Mouse (Mus musculus) naive thymus-derived CD4-positive, alpha-beta T cell, adult 5 months (primary cell): ENCODE results near the gene Rab1b. TPM values are rescaled to one million over a fixed set of nuclear protein-coding genes. Genes with fewer than 3 reads are reported as not detected.

ENCODE experiments used
- polyA plus RNA-seq: library from polyadenylated mRNA; unstranded; fragments of 100-300 nt; shearing (Covaris generic); gene quantifications from one replicate; pipeline ENCODE4 v1.2.1, GENCODE M21; 2017

Rab1b gene
- polyA plus RNA-seq = 120 TPM

DNA sequence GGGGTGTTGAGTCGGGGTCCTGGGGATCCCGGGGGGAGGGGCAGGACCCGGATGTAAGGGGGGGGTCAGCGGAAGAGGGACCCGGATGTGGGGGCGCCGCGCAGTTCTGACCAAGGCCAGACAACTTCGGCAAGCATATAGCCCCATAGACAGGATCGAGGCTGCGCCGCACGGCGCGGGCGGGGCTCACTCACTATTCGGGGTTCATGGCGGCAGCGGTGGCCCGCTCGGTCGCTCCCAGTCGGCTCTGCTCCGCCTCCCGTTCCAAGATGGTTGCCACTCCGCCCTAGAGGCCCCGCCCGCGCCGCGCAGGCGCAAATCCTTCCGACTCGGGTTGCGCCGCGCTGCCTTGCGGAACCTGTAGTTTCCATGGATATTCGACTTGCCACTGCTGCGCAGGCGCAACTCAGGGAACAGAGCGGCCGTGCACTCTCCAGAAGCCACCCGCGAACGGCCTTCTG, at the start of gene Rab1b:
Gene Rab1b, minus strand, starts transcription at position 342 of the 461 bp plus-strand sequence.

DNA sequence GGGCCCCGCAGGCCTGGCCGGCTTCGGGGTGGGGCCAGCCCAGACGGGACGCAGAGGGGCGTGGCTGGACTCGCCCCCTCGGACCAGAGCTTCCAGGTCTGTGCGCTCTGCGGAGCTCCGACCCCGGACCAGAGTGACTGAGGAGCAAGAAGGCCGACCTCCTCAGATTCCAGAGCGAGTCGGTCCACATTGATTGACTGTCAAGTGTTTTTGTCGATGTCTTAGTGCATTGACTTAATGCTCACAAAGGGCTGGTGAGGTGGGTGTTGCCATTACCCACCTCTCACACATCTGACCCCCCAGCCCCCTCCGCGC, 11.5 kb upstream of the Rab1b start, which contains the start of gene Klc2:
Gene Klc2, minus strand, starts transcription at position 177 of the 315 bp plus-strand sequence.

DNA sequence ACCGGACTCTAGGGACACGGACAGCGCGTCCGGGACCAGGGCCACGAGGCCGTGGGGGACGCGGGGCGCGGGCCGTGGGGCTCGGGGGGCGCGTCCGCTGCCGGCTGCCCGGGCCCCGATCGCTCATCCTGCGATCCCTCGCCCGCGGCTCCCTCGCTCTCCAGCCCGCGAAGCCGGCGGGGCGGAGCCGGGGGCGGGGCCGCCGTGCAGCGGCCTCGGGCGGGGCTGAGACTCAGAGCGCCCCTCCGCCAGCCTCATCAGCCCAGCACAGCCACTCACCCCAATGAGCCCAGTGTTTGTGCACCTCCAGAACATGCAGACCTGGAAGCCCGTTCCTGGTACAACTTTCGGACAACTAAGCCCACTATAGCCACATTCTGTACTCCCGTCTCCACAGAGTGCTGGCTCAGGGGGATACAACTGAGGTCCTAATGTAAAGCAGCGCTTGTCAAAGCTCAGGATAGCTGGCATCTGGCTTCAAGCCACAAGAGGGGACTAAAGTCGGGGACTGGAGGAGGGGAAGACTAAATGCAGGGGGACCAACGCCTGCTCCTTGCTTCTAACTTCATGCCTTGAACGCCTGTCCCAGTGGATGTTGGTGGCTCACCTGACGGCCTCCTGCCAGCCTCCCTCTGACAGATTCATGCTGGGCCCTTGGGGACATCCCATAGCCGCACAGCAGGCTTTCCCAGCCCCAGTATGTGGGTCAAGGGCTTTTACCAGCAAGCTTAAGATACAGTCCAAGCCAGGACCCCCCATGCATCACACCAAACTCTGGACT, 8.3 kb downstream of the Rab1b start, which contains the start of gene Cnih2:
Gene Cnih2, minus strand, starts transcription at position 159 of the 781 bp plus-strand sequence.

DNA sequence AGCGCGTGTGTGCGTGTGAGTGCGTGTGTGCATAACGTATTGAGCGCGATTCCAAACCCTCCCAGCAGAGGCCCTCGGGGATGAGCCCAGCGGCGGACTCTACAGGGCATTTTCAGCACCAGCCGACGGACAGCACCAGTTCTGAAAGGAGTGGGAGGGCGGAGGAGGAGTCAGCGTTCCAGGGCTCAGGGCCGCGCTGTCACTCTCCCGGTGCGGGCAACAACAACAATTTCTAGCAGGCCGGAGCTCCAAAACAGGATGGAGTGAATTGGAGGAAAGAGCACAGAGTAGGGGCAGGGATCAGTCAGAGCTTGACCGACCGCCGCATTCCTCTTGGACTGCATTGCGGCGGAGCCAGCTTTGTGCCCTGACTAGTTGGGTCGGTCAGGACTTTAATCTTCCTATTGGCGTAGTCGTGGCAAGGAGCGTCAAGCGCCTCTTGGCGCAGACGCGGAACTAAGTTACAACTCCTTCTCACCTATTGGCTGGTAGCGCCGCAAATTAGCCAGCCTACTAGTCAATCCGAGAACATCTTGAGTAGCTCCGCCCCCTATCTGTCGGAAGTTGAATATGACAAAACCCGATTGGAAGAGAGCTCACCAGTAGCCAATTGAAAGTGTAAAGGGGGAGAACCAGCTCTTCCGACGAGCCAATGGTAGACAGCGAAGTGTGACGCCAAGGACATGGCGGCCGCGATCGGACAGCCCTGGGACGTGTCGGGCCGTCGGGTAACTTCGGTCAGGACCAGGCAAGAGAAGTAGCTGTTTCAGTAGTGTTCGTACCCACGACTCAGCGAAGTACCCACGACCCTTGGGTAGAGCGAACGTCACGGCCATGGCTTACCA, 18.8 kb downstream of the Rab1b start, which contains the start of gene Yif1a:
Gene Yif1a, plus strand, starts transcription at position 655 of the 845 bp plus-strand sequence.

DNA sequence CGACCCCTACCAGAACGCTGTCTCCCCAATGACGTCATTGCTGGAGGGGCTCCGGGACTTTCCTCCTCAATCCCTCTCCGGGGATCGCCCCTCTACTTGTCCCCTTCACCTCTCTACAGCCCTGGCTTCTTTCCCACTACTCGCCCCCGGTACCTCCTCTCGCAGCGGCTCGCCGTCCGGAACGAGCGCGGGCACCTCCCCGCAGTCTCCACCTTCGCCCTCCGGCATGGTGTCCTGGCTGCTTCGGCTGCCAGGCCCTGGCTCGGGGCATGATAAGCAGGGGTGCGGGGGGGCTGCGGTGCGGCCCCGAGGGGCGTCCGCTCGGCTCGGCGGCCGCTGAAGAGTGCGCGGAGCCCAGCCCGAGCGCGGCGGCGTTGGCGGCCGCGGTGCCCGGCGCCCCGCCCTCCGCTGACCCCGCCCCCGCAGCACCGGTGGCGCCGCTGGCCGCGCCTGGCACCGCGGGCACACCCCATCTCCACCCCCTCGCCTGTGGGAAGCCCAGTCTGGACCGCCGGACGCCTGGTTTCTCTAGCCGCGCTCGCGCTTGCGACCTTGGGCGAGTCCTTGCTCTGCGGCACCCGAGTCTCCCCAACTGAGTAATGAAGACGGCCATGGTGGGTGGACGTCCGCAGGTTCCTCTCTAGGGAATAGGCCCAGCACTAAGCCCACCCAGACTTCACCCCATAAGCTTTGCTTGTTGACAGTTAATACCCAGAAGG, 21.6 kb downstream of the Rab1b start, which contains the start of gene Tmem151a:
Gene Tmem151a, minus strand, starts transcription at position 387 of the 719 bp plus-strand sequence.

DNA sequence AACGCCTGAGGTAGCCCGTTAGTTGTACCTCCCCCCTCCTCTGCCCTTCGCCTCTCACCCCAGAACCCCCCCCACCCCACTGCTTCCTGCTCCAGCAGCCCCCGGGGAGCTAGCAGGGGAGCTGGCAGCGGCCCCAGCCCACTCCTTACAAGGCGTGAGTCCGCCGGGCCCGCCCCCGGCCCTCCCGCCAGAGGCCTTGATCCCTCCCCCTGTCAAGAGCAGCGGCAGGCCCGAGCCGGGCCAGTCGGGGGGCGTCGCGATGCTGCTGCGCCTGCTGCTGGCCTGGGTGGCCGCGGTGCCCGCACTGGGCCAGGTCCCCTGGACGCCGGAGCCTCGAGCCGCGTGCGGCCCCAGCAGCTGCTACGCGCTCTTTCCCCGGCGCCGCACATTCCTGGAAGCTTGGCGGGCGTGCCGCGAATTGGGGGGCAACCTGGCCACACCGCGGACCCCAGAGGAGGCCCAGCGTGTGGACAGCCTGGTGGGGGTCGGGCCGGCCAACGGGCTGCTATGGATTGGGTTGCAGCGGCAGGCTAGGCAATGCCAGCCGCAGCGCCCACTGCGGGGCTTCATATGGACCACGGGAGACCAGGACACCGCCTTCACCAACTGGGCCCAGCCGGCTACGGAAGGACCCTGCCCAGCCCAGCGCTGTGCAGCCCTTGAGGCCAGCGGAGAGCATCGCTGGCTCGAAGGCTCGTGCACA, 38.9 kb downstream of the Rab1b start, which contains the start of gene Cd248:
Gene Cd248, plus strand, starts transcription at position 212 of the 703 bp plus-strand sequence.

DNA sequence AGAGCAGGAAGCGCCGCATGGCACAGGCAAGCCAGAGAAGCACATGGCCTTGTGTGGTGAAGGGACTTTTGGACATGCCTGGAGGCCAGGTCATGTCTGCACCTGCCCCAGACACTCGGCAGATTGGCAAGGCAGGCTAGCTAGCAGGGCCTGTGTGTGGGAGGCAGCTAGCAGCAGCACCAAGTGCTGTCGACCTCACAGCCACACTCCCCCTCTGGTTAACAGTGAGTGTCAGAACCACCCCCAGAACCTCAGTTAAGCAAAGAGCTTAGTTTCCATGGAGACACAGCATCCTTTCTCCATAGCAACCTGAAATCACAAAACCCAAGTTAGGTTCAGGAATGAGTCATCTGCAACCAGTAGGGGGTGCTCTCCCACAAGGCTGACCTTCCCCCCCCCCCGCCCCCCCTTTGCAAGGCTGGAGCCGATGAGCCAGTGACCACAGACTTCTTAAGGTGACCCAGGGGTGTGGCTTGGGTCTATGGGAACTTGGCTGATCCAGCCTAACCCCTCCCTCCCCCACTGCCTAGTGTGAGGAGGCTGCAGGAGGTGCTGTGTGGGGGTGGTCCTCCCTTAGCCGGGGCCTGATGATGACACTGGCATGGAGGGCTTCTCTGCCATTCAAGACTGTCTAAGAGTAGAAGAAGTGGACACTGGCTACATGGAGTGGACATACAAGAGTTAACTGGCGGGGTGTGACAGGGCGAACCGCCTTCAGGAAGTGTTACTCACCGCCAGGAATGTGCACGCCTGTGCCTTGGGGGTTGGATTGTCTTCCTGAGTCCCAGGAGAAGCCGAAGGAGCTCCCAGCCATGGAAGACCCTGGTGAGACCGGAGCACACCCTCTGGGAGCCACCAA, 56.6 kb downstream of the Rab1b start, which contains the start of gene Rin1:
Gene Rin1, plus strand, starts transcription at position 435 of the 859 bp plus-strand sequence.

Other genes starting within 250 kb of the Rab1b start
- not detected for gene Actn3, start 229.2 kb downstream of the Rab1b start, polyA plus RNA-seq
- 4.3 TPM for gene Zdhhc24, start 228.4 kb downstream of the Rab1b start, polyA plus RNA-seq
- 0.37 TPM for gene Bbs1, start 200.4 kb downstream of the Rab1b start, polyA plus RNA-seq
- 59.0 TPM for gene Dpp3, start 178.8 kb downstream of the Rab1b start, polyA plus RNA-seq
- 1.4 TPM for gene Peli3, start 163.9 kb downstream of the Rab1b start, polyA plus RNA-seq
- 46.3 TPM for gene Mrpl11, start 144.9 kb downstream of the Rab1b start, polyA plus RNA-seq
- not detected for gene Npas4, start 116.8 kb downstream of the Rab1b start, polyA plus RNA-seq
- 1.3 TPM for gene Slc29a2, start 83.2 kb downstream of the Rab1b start, polyA plus RNA-seq
- gene B4gat1, start 68.2 kb downstream of the Rab1b start, polyA plus RNA-seq = 3.6 TPM
- gene AC124502.3, start 68.2 kb downstream of the Rab1b start, polyA plus RNA-seq = 1.8 TPM
- gene Brms1, start 65.7 kb downstream of the Rab1b start, polyA plus RNA-seq = 82.7 TPM
- 0.70 TPM for gene Rin1, start 56.6 kb downstream of the Rab1b start, polyA plus RNA-seq
- not detected for gene Cd248, start 39.0 kb downstream of the Rab1b start, polyA plus RNA-seq
- gene Tmem151a, start 21.5 kb downstream of the Rab1b start, polyA plus RNA-seq = not detected
- gene Yif1a, start 18.5 kb downstream of the Rab1b start, polyA plus RNA-seq = 34.0 TPM
- 0.52 TPM for gene Cnih2, start 8.6 kb downstream of the Rab1b start, polyA plus RNA-seq
- gene Klc2, start 11.5 kb upstream of the Rab1b start, polyA plus RNA-seq = 4.6 TPM
- 141 TPM for gene Pacs1, start 166.0 kb upstream of the Rab1b start, polyA plus RNA-seq
- 321 TPM for gene Sf3b2, start 188.4 kb upstream of the Rab1b start, polyA plus RNA-seq
- gene Gal3st3, start 191.3 kb upstream of the Rab1b start, polyA plus RNA-seq = not detected
- not detected for gene Catsper1, start 228.7 kb upstream of the Rab1b start, polyA plus RNA-seq
- not detected for gene Cst6, start 242.5 kb upstream of the Rab1b start, polyA plus RNA-seq